In genomic region chr15:98567278-98568134, GRCm38 (mm10) we compare ENCODE assay signal across 1 mouse cellular context.
TF ChIP-seq lines count a peak whose summit lies in the region.

No protein-coding gene starts in this region.

TF ChIP-seq in MEL, 35 proteins besides CTCF, POLR2A, EP300 and RAD21 (continued from another document):
- TF ChIP-seq MXI1 (IDR thresholded peaks at IDR 0.05; ENCODE audit: low read depth, low read length), result peak; percentile 90
- TF ChIP-seq GATA1 (IDR thresholded peaks at IDR 0.05; ENCODE audit: low read depth, low read length), result 0 out of 2 replicates have a peak, but pooled peaks have one; percentile 4
- TF ChIP-seq NELFE (IDR thresholded peaks at IDR 0.05; ENCODE audit: low read depth, low read length), result peak; percentile 99
- TF ChIP-seq MAZ (IDR thresholded peaks at IDR 0.05; ENCODE audit: low read depth, low read length), result peak; percentile 98
- peak; percentile 97 for TF ChIP-seq KAT2A (conservative IDR thresholded peaks at IDR 0.05; ENCODE audit: low read depth, low read length)
- TF ChIP-seq CHD1 (IDR thresholded peaks at IDR 0.05; ENCODE audit: low read depth, low read length), result peak; percentile 85
- peak; percentile 100 for TF ChIP-seq POLR2AphosphoS2 (IDR thresholded peaks at IDR 0.05; ENCODE audit: low read length)
- no peak for TF ChIP-seq ZC3H11A (IDR thresholded peaks at IDR 0.05; ENCODE audit: low read depth, low read length)
- TF ChIP-seq BHLHE40 (IDR thresholded peaks at IDR 0.05; ENCODE audit: borderline replicate concordance, low read depth, low read length), result peak; percentile 71; the same call in 1 of the 2 replicates
- peak; percentile 83 for TF ChIP-seq MAX (IDR thresholded peaks at IDR 0.05; ENCODE audit: low read length)
- peak; percentile 99 for TF ChIP-seq ELF1 (IDR thresholded peaks at IDR 0.05; ENCODE audit: low read depth, low read length)
- TF ChIP-seq ZMIZ1 (IDR thresholded peaks at IDR 0.05; ENCODE audit: low read depth, low read length), result peak; percentile 98
- no peak for TF ChIP-seq ZKSCAN1 (IDR thresholded peaks at IDR 0.05; ENCODE audit: low read depth, low read length)
- peak; percentile 98 for TF ChIP-seq HCFC1 (IDR thresholded peaks at IDR 0.05; ENCODE audit: low read depth, low read length)
- peak; percentile 51 for TF ChIP-seq NRF1 (IDR thresholded peaks at IDR 0.05; ENCODE audit: insufficient read depth, low read depth, low read length, poor library complexity, severe bottlenecking)
- peak; percentile 96 for TF ChIP-seq CHD2 (IDR thresholded peaks at IDR 0.05; ENCODE audit: low read length)
- peak; percentile 88; the same call in 1 of the 2 replicates for TF ChIP-seq UBTF (IDR thresholded peaks at IDR 0.05; ENCODE audit: borderline replicate concordance, insufficient read depth, low read depth, low read length)
- TF ChIP-seq SIN3A (IDR thresholded peaks at IDR 0.05; ENCODE audit: low read length), result peak; percentile 97
- peak; percentile 78; the same call in 1 of the 2 replicates for TF ChIP-seq MEF2A (IDR thresholded peaks at IDR 0.05; ENCODE audit: extremely low read depth, insufficient replicate concordance, low read depth, low read length, poor library complexity, severe bottlenecking)
- TF ChIP-seq MYC (IDR thresholded peaks at IDR 0.05; ENCODE audit: low read depth, low read length), result peak; percentile 55
- TF ChIP-seq MAFK (IDR thresholded peaks at IDR 0.05; ENCODE audit: borderline replicate concordance, low read depth, low read length), result no peak
- TF ChIP-seq USF1 (IDR thresholded peaks at IDR 0.05; ENCODE audit: low read depth, low read length), result peak; percentile 98
- TF ChIP-seq GABPA (IDR thresholded peaks at IDR 0.05; ENCODE audit: low read depth, low read length), result peak; percentile 95; the same call in 1 of the 2 replicates
- no peak for TF ChIP-seq SMC3 (IDR thresholded peaks at IDR 0.05; ENCODE audit: low read depth, low read length)
- TF ChIP-seq RCOR1 (IDR thresholded peaks at IDR 0.05; ENCODE audit: low read depth, low read length), result no peak; the same call in 1 of the 2 replicates
- peak; percentile 88 for TF ChIP-seq ETS1 (IDR thresholded peaks at IDR 0.05; ENCODE audit: low read depth, low read length)
- peak; percentile 84; the same call in 1 of the 2 replicates for TF ChIP-seq E2F4 (IDR thresholded peaks at IDR 0.05; ENCODE audit: borderline replicate concordance, low read depth, low read length)
- TF ChIP-seq TBP (IDR thresholded peaks at IDR 0.05; ENCODE audit: low read depth, low read length), result peak; percentile 96
